Mouse (Mus musculus): Measurements from ENCODE around the gene Camk2b.

DNA sequence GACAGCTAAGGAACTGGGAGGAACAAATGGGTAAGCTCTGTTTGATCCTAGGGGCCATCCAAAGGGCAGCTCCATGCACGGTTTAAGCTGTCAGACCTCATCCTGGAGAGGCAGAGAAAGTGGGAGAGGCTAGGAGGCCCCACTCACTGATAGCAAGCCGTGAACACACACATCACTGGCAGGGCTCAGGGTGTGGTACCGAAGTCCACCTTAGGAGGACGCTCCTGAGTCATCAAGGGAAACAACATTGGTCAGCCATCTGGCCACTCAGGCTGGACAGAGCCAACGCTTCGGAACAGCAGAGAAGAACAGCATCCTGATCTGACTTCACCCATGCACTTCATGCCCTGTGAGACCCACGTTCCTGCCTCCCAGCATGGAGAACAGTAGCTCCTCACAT lies 87.1 kb downstream of the Camk2b start:
- TF ChIP-seq CTCF (IDR thresholded peaks at IDR 0.05; ENCODE audit: low read depth) (no peak), EP300 (IDR thresholded peaks at IDR 0.05; ENCODE audit: low read depth) (no peak)
